Mouse (Mus musculus) lung, postnatal 0 days (tissue): ENCODE data around the gene Phlpp1. TPM values are rescaled to one million over a fixed set of nuclear protein-coding genes. Genes with fewer than 3 reads are reported as not detected.

Experiments used
- ATAC-seq: fragments of 200-750 bp; cut with Nextera tagmentation; 2 replicates; pipeline ENCODE4 v1.8.0; 2017; ENCODE audit warnings: moderate library complexity
- DNase-seq: peaks from one replicate; pipeline ENCODE4 v3.0.0-alpha.2; 2016; ENCODE audit warnings: low spot score
- H3K27ac ChIP-seq: fragments of 300-500 bp; sonication (generic); 2 replicates; pipeline ENCODE4 v1.5.1; 2014; ENCODE audit warnings: antibody characterized with exemption, mild to moderate bottlenecking, low read length, mixed read lengths
- H3K27me3 ChIP-seq: fragments of 300-500 bp; sonication (generic); replicated peaks from 2 replicates; pipeline ENCODE4 v1.6.1; 2014; ENCODE audit warnings: low read length, mixed read lengths; ENCODE audit not compliant: insufficient read depth
- H3K36me3 ChIP-seq: fragments of 300-500 bp; sonication (generic); 2 replicates; pipeline ENCODE4 v1.6.1; 2014; ENCODE audit warnings: low read length, mixed read lengths; ENCODE audit not compliant: insufficient read depth
- H3K4me1 ChIP-seq: fragments of 300-500 bp; sonication (generic); 2 replicates; pipeline ENCODE4 v1.6.1; 2014; ENCODE audit warnings: antibody characterized with exemption, low read depth, low read length, mixed read lengths; ENCODE audit not compliant: insufficient read depth
- H3K4me2 ChIP-seq: fragments of 300-500 bp; sonication (generic); replicated peaks from 2 replicates; pipeline ENCODE4 v1.6.1; 2014; ENCODE audit warnings: low read depth, mild to moderate bottlenecking, low read length, moderate library complexity, mixed read lengths
- H3K4me3 ChIP-seq: fragments of 300-500 bp; sonication (generic); 2 replicates; pipeline ENCODE4 v1.5.1; 2014; ENCODE audit warnings: low read depth, low read length
- H3K9ac ChIP-seq: fragments of 300-500 bp; sonication (generic); replicated peaks from 2 replicates; pipeline ENCODE4 v1.6.1; 2014; ENCODE audit warnings: low read depth, mild to moderate bottlenecking
- H3K9me3 ChIP-seq: fragments of 300-500 bp; sonication (generic); 2 replicates; pipeline ENCODE4 v1.6.1; 2016; ENCODE audit warnings: low read length, mixed read lengths
- CTCF ChIP-seq: IDR thresholded peaks from 2 replicates; pipeline ENCODE4 v1.5.1; 2016; ENCODE audit warnings: antibody characterized with exemption, mild to moderate bottlenecking
- EP300 ChIP-seq: IDR thresholded peaks from 2 replicates; pipeline ENCODE4 v1.6.1; 2016; ENCODE audit warnings: antibody characterized with exemption, mild to moderate bottlenecking, control low read depth
- WGBS: fragments of 180-500 bp; shearing (Covaris S2); extraction: QIAGEN DNeasy Blood & Tissue Kit; methylation state at CpG from one replicate; pipeline ENCODE4 v1.1.7; 2014; 5-methylcytosine and 5-hydroxymethylcytosine counted together
- polyA plus RNA-seq: library from polyadenylated mRNA; unstranded; fragments of >200 nt; fragmentation: Nextera tagmentation; extraction: Ambion mirVana; gene quantifications from 2 replicates; pipeline ENCODE4 v1.2.1, GENCODE M21; 2015

Gene Phlpp1
- polyA plus RNA-seq, 1 experiment from 2014 or later, result 4.3 TPM

- H3K36me3 ChIP-seq, result no peaks in the 10 kb centered on the region
- no peak for TF ChIP-seq EP300
- no peak for TF ChIP-seq CTCF
- H3K27me3 ChIP-seq, result no peaks in the 10 kb centered on the region
- no peak for ATAC-seq
- H3K9ac ChIP-seq, result no peak overlapping the region
- 44% methylated on average over 3 of the region's 3 CpGs for WGBS
- H3K4me1 ChIP-seq, result 0 out of 2 replicates have a peak, but pooled peaks cover 3% of the 10 kb centered on the region
- no peaks in the 10 kb centered on the region for H3K9me3 ChIP-seq
- no peak overlapping the region for H3K27ac ChIP-seq
- no peak overlapping the region for H3K4me3 ChIP-seq
- no peak overlapping the region for H3K4me2 ChIP-seq
- DNase-seq, result no peak
Observed at GRCm38 (mm10) chr1:106190695-106191094, 19.1 kb downstream of the Phlpp1 start.

- H3K4me2 ChIP-seq, result no peak overlapping the region
- TF ChIP-seq CTCF (no peak), EP300 (no peak)
- no peaks in the 10 kb centered on the region for H3K27me3 ChIP-seq
- 71% methylated on average over 8 of the region's 8 CpGs for WGBS
- 0 out of 2 replicates have a peak, but pooled peaks cover 3% of the 10 kb centered on the region for H3K4me1 ChIP-seq
- H3K36me3 ChIP-seq, result no peaks in the 10 kb centered on the region
- H3K9me3 ChIP-seq, result no peaks in the 10 kb centered on the region
- no peak overlapping the region for H3K27ac ChIP-seq
- DNase-seq (no peak), ATAC-seq (no peak)
- H3K4me3 ChIP-seq, result no peak overlapping the region
- H3K9ac ChIP-seq, result no peak overlapping the region
Observed at GRCm38 (mm10) chr1:106191885-106192284, 20.3 kb downstream of the Phlpp1 start.

- ATAC-seq, result no peak
- Histone ChIP-seq H3K9me3 (no peaks in the 10 kb centered on the region), H3K36me3 (no peaks in the 10 kb centered on the region), H3K27me3 (no peaks in the 10 kb centered on the region), H3K4me1 (no peaks in the 10 kb centered on the region), H3K27ac (no peak overlapping the region), H3K4me2 (no peak overlapping the region), H3K9ac (no peak overlapping the region), H3K4me3 (no peak overlapping the region)
- TF ChIP-seq EP300, result no peak
- TF ChIP-seq CTCF, result no peak
- 69% methylated on average over 8 of the region's 8 CpGs for WGBS
- no peak for DNase-seq
Observed at GRCm38 (mm10) chr1:106192864-106193470, 21.4 kb downstream of the Phlpp1 start.

GRCm38 (mm10) chr1:106193487-106193886 lies 21.9 kb downstream of the Phlpp1 start:
- ATAC-seq (no peak), DNase-seq (no peak)
- TF ChIP-seq CTCF (no peak), EP300 (no peak)
- Histone ChIP-seq H3K4me1 (no peaks in the 10 kb centered on the region), H3K4me3 (no peak overlapping the region), H3K36me3 (no peaks in the 10 kb centered on the region), H3K27ac (no peak overlapping the region), H3K9ac (no peak overlapping the region), H3K9me3 (no peaks in the 10 kb centered on the region), H3K4me2 (no peak overlapping the region), H3K27me3 (no peaks in the 10 kb centered on the region)
- WGBS, result 55% methylated on average over 3 of the region's 3 CpGs

- Histone ChIP-seq H3K36me3 (no peaks in the 10 kb centered on the region), H3K9ac (no peak overlapping the region), H3K27ac (no peak overlapping the region), H3K27me3 (no peaks in the 10 kb centered on the region), H3K4me1 (no peaks in the 10 kb centered on the region), H3K4me3 (no peak overlapping the region), H3K9me3 (no peaks in the 10 kb centered on the region), H3K4me2 (no peak overlapping the region)
- no peak for ATAC-seq
- no peak for TF ChIP-seq EP300
- TF ChIP-seq CTCF, result no peak
- 82% methylated on average over 3 of the region's 3 CpGs for WGBS
- no peak for DNase-seq
Observed at GRCm38 (mm10) chr1:106194263-106194662, 22.7 kb downstream of the Phlpp1 start.

GRCm38 (mm10) chr1:106197991-106198390 lies 26.4 kb downstream of the Phlpp1 start:
- H3K36me3 ChIP-seq, result no peaks in the 10 kb centered on the region

More at GRCm38 (mm10) chr1:106197991-106198390, 26.4 kb downstream of the Phlpp1 start:
- Histone ChIP-seq H3K27ac (no peak overlapping the region), H3K9me3 (no peaks in the 10 kb centered on the region), H3K4me1 (0 out of 2 replicates have a peak, but pooled peaks cover 3% of the 10 kb centered on the region), H3K27me3 (no peaks in the 10 kb centered on the region), H3K4me3 (no peak overlapping the region), H3K9ac (no peak overlapping the region), H3K4me2 (no peak overlapping the region)
- ATAC-seq (no peak), DNase-seq (no peak)
- WGBS, result 72% methylated on average over 5 of the region's 5 CpGs
- TF ChIP-seq CTCF, result no peak
- TF ChIP-seq EP300, result no peak
